Mouse (Mus musculus): ENCODE data around the gene Gpr152. TPM values are rescaled to one million over a fixed set of nuclear protein-coding genes. Genes with fewer than 3 reads are reported as not detected.
"Not testable (repeated sequence)": the region's sequence is repeated elsewhere in the genome, so short reads cannot be mapped to it uniquely, and the experiment has no call there.

The Gpr152 gene
- total and polyA plus RNA-seq, 2 experiments from 2014 or later = 0.19 TPM; not detected in 1

- Histone ChIP-seq H3K9me3 (ENCODE audit: low read length) (no peaks in the 10 kb centered on the region), H3K36me3 (ENCODE audit: insufficient read depth) (peaks cover 10% of the 10 kb centered on the region), H3K4me3 (ENCODE audit: low read depth, low read length) (no peak overlapping the region), H3K4me1 (ENCODE audit: insufficient read depth) (peaks cover 17% of the 10 kb centered on the region), H3K4me2 (ENCODE audit: low read depth) (no peak overlapping the region), H3K27ac (ENCODE audit: low read depth, low read length) (no peak overlapping the region), H3K9ac (no peak overlapping the region), H3K27me3 (ENCODE audit: insufficient read depth, low read length) (no peaks in the 10 kb centered on the region)
- ATAC-seq (no peak), DNase-seq (no peak)
- 82% methylated on average over 7 of the region's 7 CpGs for WGBS
- no peak for TF ChIP-seq CTCF (IDR thresholded peaks at IDR 0.05; ENCODE audit: low read depth)
These were observed 16.9 kb upstream of the Gpr152 start for GRCm38 (mm10) chr19:4122411-4123370.

- no peak overlapping the region for H3K9ac ChIP-seq
- ATAC-seq (no peak), DNase-seq (no peak)
- H3K27ac ChIP-seq (ENCODE audit: low read depth, low read length) = no peak overlapping the region
- no peak overlapping the region for H3K4me2 ChIP-seq (ENCODE audit: low read depth)
- no peaks in the 10 kb centered on the region for H3K9me3 ChIP-seq (ENCODE audit: low read length)
- H3K36me3 ChIP-seq (ENCODE audit: insufficient read depth) = peaks cover 17% of the 10 kb centered on the region
- no peak for TF ChIP-seq CTCF (IDR thresholded peaks at IDR 0.05; ENCODE audit: low read depth)
- H3K27me3 ChIP-seq (ENCODE audit: insufficient read depth, low read length) = no peaks in the 10 kb centered on the region
- H3K4me1 ChIP-seq (ENCODE audit: insufficient read depth) = peaks cover 17% of the 10 kb centered on the region
- H3K4me3 ChIP-seq (ENCODE audit: low read depth, low read length) = no peak overlapping the region
- 88% methylated on average over 4 of the region's 4 CpGs for WGBS
These were observed 15.2 kb upstream of the Gpr152 start for GRCm38 (mm10) chr19:4124432-4124831.

GRCm38 (mm10) chr19:4125268-4125667 lies 14.3 kb upstream of the Gpr152 start:
- Histone ChIP-seq H3K4me2 (ENCODE audit: low read depth) (peak overlapping the region; percentile 65), H3K4me1 (ENCODE audit: insufficient read depth) (peaks cover 15% of the 10 kb centered on the region), H3K27ac (ENCODE audit: low read depth, low read length) (peak overlapping the region; percentile 54; the same call in 1 of the 2 replicates), H3K36me3 (ENCODE audit: insufficient read depth) (peaks cover 21% of the 10 kb centered on the region), H3K9ac (peak overlapping the region; percentile 92; the same call in 1 of the 2 replicates), H3K4me3 (ENCODE audit: low read depth, low read length) (peak overlapping the region; percentile 81)
- WGBS = 8% methylated on average over 4 of the region's 4 CpGs
- not testable (repeated sequence) for H3K9me3 ChIP-seq (ENCODE audit: low read length); H3K27me3 ChIP-seq (ENCODE audit: insufficient read depth, low read length)
- peak; percentile 16 for ATAC-seq
- peak; percentile 52 for DNase-seq

GRCm38 (mm10) chr19:4125741-4126696 lies 13.6 kb upstream of the Gpr152 start, which contains the start of gene Aip:
Gene Aip, minus strand, starts transcription at chr19:4125858.
- H3K4me1 ChIP-seq (ENCODE audit: insufficient read depth) = peaks cover 9% of the 10 kb centered on the region; the same call in 1 of the 2 replicates
- H3K4me3 ChIP-seq (ENCODE audit: low read depth, low read length) = peak within 1 kb of the TSS; percentile 81
- H3K9ac ChIP-seq = peak within 1 kb of the TSS; percentile 92
- WGBS = under 1% methylated on average over 59 of the region's 64 CpGs
- H3K4me2 ChIP-seq (ENCODE audit: low read depth) = peak within 1 kb of the TSS; percentile 65
- peak; percentile 93 for ATAC-seq
- peak within 1 kb of the TSS; percentile 69 for H3K27ac ChIP-seq (ENCODE audit: low read depth, low read length)
- H3K27me3 ChIP-seq (ENCODE audit: insufficient read depth, low read length) = no peaks in the 10 kb centered on the region
- H3K36me3 ChIP-seq (ENCODE audit: insufficient read depth) = peaks cover 27% of the 10 kb centered on the region
- H3K9me3 ChIP-seq (ENCODE audit: low read length) = no peaks in the 10 kb centered on the region
- TF ChIP-seq CTCF (IDR thresholded peaks at IDR 0.05; ENCODE audit: low read depth) = peak; percentile 81
- DNase-seq = peak; percentile 98

- Histone ChIP-seq H3K27me3 (ENCODE audit: insufficient read depth, low read length) (no peaks in the 10 kb centered on the region), H3K4me3 (ENCODE audit: low read depth, low read length) (peak overlapping the region; percentile 81), H3K4me1 (ENCODE audit: insufficient read depth) (peaks cover 9% of the 10 kb centered on the region; the same call in 1 of the 2 replicates), H3K4me2 (ENCODE audit: low read depth) (peak overlapping the region; percentile 65), H3K27ac (ENCODE audit: low read depth, low read length) (no peak overlapping the region), H3K36me3 (ENCODE audit: insufficient read depth) (peaks cover 36% of the 10 kb centered on the region), H3K9me3 (ENCODE audit: low read length) (no peaks in the 10 kb centered on the region), H3K9ac (peak overlapping the region; percentile 92)
- no peak for ATAC-seq
- no peak for TF ChIP-seq CTCF (IDR thresholded peaks at IDR 0.05; ENCODE audit: low read depth)
- WGBS = 73% methylated on average over 7 of the region's 7 CpGs
- no peak for DNase-seq
These were observed 12.7 kb upstream of the Gpr152 start for GRCm38 (mm10) chr19:4126759-4127495.

GRCm38 (mm10) chr19:4129462-4129861 lies 10.1 kb upstream of the Gpr152 start:
- Histone ChIP-seq H3K4me3 (ENCODE audit: low read depth, low read length) (no peak overlapping the region), H3K9me3 (ENCODE audit: low read length) (no peaks in the 10 kb centered on the region), H3K27ac (ENCODE audit: low read depth, low read length) (no peak overlapping the region), H3K9ac (no peak overlapping the region), H3K4me1 (ENCODE audit: insufficient read depth) (peaks cover 9% of the 10 kb centered on the region; the same call in 1 of the 2 replicates), H3K27me3 (ENCODE audit: insufficient read depth, low read length) (no peaks in the 10 kb centered on the region), H3K36me3 (ENCODE audit: insufficient read depth) (peaks cover 50% of the 10 kb centered on the region), H3K4me2 (ENCODE audit: low read depth) (no peak overlapping the region)
- TF ChIP-seq CTCF (IDR thresholded peaks at IDR 0.05; ENCODE audit: low read depth) = no peak
- 95% methylated on average over 7 of the region's 7 CpGs for WGBS
- ATAC-seq (no peak), DNase-seq (no peak)

Measured in forebrain, postnatal 0 days (tissue).